Mouse (Mus musculus): ENCODE measurements at regions not wholly inside any gene's neighbourhood (a gene's known extent, or its start where the extent isn't known, plus 50 kb on each side); places are given as distances from the start of the nearest gene placed in this dataset.

DNA sequence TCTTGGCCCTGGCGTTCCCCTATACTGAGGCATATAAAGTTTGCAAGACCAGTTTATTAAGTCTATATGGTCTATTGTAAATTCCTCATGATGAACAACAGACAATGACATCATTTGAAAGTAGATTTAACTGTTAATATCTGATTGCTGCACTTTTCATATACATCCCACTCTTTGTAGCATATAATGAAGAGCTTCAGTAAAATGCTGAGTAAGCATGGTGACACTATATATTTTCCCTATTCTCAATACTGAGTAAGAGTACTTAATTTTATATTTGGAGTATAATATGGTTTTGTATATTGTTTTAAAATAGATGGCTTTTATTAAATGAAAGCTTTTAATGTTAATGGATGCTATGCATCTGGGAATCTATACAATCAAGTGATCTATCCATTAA is 1894.1 kb downstream of the Poteg start:
- no peak for TF ChIP-seq CTCF (IDR thresholded peaks at IDR 0.05)
- ChIA-PET POLR2A (no interaction called here), CTCF (interaction anchor here (1.2 kb wide), 1 partner anchor 10 kb away, joined by 3 read pairs; no protein-coding TSS in a partner anchor)
- ATAC-seq (no peak), DNase-seq (ENCODE audit: low read depth, low spot score) (no peak)
- in situ Hi-C loops (cut with MboI; ENCODE audit: low pct_unique_long_range_greater_than_20kb), result no loop called here
- H3K27me3 ChIP-seq, result no peaks in the 10 kb centered on the region
